Mouse (Mus musculus): ENCODE measurements at regions not wholly inside any gene's neighbourhood (a gene's known extent, or its start where the extent isn't known, plus 50 kb on each side); places are given as distances from the start of the nearest gene placed in this dataset.
"Not testable (repeated sequence)": the region's sequence is repeated elsewhere in the genome, so short reads cannot be mapped to it uniquely, and the experiment has no call there.

DNA sequence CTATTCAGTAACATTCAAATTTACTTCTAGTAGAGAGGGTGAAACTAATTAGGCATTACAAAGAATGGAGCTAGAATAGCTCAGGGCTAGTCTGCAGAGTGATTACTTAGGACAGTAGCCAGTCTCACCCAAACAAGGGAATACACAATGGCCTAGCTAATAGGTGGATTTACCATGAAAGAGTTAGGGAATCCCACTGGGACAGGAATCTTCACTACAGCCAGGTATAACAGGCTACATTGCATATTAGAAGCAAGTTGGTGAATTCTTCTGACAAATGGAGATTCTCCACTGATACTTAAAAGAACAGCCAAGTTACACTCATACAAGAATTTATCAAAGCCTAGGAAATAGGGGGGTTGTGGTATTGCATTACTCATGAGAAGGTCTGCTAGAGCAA is 670.2 kb upstream of the Chrm3 start:
- DNase-seq (ENCODE audit: low read depth, low spot score) = not testable (repeated sequence)

DNA sequence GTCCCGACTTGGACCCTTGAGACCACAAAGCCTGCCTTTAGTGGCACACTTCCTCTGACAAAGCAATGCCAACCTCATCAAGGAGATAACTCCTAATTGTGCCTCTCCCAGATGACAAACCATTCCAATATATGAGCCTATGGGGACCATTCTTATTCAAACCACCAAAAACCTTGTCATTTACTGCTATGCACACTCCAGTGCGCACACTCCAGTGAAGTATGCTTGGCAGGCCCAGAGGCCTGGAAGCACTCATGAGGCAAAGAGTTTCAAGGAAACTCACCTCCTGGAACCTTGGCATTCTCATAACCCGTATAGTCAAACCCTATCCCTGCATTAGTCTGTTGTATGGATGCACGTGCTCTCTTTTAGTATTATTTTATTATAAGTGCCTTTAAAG is 669.7 kb upstream of the Chrm3 start:
- no peak for DNase-seq (ENCODE audit: low read depth, low spot score)

DNA sequence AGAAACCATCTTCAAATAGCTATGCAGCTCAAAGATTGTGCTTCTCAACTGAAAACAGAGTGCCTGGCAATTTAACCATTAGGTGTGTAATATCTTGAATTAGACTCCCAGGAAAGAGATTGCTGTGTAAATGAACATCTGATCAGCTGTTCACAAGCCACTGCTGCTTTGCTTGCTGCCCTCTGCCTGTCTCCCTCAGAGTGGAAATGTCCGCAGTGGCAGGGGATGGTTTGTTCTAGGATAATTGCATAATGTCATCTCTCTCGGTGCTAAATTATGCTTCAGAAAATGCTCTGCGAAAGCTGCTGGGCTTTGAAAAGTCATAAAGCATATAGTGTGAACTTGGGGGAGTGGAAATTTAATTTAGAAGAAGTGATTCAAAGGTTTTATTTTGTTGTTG is 665.3 kb upstream of the Chrm3 start:
- DNase-seq (ENCODE audit: low read depth, low spot score) = no peak

DNA sequence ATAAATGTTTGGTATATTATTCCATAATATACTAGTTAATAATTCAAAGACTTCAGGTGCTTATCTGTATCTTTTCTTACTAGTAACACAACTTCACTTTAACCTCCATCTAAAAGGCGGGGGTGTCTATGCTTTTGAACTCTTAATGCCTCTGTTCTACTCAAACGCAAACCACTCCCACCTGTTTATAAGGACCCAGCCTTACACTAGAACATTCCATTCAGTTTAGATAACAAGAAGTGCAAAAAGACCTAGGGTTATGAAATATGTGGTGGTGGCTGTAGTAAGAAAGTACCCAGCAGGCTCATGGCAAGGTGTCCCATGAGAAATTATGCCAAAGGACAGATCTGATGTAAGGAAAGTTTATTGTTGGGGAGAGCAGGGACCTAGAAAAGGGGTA is 663.8 kb upstream of the Chrm3 start:
- no peak for DNase-seq (ENCODE audit: low read depth, low spot score)

DNA sequence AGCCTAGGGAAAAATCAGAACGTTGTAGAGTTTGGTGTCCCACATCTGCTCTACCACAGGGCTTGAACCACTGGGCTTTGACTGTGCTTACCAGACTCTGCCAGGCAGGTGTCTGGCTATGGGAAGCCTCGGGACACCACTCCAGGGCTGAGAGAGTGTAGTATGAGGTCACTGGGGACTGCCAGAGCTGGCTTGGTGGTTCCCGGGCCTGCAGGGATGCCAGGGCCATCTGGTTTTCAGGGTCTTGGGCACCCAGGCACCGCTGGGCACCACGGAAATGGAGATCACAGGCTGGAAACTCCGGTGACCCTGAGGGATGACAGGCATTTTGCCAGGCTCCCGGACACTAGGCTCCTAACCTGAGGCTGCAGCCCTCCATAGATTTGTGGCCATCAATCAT is 656.9 kb upstream of the Chrm3 start:
- no peak for DNase-seq (ENCODE audit: low read depth, low spot score)

DNA sequence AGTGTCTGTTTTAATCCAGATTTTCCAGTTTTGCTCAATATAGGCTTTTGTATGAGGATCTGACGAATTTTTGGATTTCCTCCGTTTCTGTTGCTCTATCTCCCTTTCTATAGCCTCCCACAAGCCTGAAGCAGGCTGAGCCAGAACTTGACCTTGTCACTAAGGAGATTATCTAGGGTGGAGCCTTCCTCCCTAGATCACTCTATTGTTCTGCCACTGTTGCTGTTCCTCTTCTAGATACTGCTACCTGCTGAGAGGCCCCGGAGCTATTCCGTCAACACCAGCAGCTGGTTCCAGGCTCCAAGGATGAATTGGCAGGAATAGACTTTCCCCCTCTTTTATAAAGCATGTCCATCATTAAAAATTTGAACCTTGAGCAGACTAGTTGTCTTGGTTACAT is 644.7 kb upstream of the Chrm3 start:
- no peak for DNase-seq (ENCODE audit: low read depth, low spot score)

DNA sequence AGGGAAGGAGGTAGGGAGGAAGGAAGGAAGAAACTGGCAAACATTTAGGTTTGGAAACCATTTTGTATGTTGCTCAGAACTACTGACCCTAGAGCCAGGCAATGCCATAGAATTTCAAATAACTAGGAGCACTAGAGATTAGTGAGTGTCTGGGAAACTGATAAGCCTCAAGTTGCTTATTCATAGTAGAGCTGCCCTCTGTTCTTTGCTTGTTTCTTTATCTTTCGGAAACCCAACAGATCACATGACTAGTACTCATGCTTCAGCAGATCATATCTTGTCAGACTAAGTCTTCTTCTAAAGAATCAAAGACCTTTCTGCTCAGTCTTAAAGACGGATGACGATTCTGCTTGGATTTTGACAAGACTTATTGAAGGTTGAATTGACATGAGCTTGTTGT is 630.5 kb upstream of the Chrm3 start:
- DNase-seq (ENCODE audit: low read depth, low spot score) = no peak

DNA sequence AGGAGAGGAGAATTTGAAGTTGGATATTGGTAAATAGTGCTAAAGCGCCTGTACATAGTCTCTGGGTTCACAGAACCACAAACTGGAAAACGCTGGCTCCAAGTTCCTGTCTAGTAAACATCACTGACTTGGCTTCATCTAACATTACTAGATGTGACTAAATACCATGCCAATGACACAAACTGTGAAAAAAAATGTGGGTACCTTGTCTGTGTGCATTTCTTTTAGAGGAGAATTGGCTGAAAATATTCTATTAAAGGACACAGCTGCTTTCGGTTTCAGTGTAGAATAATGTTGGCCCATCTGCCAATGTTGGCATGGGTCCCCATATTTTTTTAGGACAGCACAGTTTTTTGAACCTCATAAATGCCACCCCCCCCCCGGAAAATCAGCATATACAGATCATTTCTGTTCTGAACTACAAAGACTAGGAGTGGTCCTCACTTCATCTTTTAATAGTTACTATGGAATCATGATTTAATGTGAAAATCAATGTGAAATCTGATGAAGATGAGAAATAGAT is 629.9 kb upstream of the Chrm3 start:
- DNase-seq (ENCODE audit: low read depth, low spot score) = no peak

DNA sequence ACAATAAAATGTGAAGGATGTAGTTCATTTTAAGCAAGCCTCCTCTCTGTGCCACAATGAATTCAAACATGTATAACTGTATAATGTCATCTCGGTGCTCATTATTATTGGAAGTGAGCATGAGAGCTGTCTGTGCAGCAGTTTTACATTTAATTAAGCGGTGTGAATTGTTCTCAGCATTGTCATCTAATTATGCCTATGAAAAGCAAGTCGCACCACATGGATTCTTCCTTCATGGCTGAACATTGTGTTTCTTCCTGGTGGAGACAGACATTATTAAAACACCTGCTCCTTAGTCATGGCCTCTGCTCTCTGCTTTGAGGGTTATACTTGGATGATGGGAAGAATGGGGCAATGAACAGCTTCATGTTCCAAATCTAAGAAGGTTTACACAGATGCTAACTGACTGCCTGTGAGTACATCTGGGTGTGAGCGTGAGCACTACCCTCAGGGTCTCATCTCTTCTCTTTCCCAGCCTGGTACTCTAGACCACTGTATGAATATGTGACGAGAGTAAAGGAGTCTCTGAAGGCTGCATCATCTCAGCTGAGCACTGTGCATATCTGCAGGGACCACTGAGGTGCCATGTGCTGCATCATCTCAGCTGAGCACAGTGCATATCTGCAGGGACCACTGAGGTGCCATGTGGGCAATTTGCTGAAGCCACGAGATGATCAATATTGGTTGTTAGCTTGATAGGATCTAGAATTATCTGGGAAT is 628.6 kb upstream of the Chrm3 start:
- no peak for DNase-seq (ENCODE audit: low read depth, low spot score)

DNA sequence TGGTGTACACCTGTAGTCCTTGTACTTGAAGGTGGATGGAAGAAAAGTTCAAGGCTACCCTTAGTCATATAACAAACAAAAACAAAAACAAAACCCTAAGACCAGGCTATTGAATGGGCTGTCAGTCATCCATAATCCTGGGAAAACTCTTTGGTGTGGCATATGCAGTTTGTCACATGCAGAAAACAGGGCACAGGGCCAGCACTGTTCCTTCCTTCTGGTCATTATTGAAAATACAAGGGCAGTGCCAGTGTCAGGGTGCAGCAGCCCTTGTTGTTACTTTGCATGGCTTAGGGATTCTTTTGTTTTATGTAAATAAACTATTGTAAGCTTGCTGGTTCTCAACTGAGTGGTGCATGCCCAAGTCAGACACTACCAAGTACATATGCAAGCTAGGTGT is 623.1 kb upstream of the Chrm3 start:
- DNase-seq (ENCODE audit: low read depth, low spot score) = no peak

DNA sequence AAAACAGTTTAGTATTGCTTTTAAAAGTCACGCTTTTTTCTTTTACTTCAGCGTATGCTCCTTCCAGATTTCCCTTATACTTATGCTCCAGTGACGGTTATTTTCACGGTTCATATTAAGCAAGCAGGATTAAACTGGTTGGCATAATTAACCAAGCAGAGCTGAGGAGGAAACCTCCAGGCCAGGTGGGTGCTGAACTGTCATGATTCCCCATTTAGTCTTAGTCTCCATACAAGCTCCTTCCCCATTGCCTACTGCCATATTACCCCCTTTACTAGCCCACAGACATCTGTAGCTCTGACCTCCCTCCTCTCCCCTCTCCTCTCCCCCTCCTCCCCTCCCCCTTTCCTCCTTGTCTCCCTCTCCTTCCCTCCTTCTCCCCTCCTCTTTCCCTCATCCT is 621.9 kb upstream of the Chrm3 start:
- DNase-seq (ENCODE audit: low read depth, low spot score) = no peak

DNA sequence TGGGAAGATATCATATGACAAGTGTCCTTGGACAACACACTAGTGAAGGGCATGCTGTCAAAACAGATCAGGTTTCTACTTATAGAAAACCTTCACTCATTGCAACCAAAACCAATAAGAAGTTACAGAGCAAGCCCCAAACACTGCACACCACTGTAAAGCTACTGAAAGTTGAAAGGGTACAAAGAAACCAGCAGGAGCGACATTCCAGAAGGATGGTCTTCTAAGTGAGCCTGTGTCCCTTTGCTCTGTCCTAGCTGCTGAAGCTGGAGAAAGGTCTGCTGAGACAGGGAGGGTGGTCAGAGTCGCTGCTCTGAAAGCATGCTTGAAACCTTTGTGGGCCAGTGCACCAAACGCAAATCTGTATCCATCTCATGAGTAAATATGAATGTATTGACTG is 611.3 kb upstream of the Chrm3 start:
- DNase-seq (ENCODE audit: low read depth, low spot score) = no peak

DNA sequence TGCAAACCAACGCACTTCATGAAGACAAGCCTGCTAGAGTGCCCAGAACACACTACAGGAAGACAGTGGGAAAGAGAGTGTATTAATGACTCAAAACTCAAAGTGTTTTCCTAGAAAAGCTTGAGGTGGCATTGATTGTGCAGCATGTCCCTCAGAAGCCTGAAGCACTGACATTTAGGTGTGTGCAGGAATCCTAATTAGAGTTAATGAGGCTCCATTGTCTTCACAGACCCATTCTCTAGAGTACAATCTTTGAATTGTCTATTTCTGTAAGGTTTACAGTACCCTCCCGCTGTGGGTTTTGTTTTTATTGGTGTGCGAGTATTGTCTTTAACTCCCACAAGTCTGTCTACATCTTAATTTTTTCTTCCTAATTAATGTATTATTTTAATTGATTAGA is 610.1 kb upstream of the Chrm3 start:
- DNase-seq (ENCODE audit: low read depth, low spot score) = no peak

DNA sequence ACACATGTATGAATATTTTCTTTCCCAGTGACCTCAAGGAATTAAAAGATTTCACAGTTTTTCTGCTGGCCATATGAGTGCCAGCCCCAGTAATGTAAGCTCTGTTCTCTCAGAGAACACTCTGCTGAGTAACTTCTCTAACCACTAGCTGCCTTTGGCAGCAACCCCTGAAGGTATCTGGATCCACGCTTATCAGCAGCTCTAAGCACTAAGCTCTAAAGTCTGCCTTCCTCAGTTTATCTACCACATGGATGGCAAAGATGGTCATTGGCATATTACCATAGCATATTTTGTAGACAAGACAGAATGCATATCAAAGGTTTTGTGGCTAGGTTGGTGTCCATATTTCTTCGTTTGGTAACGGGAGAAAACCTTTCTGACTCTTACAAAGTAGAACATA is 592.3 kb upstream of the Chrm3 start:
- no peak for DNase-seq (ENCODE audit: low read depth, low spot score)

DNA sequence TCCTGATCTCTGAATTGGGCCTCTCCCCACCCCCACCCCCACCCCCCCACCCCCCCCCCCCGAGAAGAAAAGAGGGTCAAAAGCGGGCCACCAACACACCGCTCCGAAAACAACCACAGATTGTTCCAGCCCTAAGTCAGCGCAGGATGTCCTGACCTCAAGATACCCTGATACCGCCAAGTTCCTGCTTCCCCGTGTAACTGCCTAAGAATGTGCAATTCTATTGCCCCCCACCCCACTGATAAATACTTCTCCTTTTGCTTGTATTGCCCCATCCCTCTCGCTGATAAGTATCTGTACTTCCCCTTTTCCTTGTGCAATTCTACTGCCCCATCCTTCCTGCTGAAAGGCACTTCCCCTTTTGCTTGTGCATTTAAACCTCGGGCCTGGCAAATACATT is 590.0 kb upstream of the Chrm3 start:
- DNase-seq (ENCODE audit: low read depth, low spot score) = not testable (repeated sequence)

DNA sequence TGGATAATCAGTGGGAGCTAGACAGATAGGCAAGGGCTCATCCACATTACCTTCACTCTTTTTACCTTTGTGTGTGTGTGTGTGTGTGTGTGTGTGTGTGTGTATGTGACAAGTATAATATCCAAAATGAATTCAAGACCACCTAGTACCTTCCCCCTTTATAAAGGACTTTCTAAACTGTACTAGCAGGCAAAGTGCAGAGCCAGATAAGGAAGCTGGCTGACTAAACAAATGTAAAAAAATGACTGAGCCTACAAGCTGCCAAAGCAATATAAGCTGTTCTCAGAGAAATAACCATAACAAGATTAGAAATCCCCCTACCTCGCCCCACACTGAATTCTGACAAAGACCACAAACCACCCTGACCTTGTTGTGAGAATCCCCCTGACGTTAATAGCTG is 586.8 kb upstream of the Chrm3 start:
- no peak for DNase-seq (ENCODE audit: low read depth, low spot score)

DNA sequence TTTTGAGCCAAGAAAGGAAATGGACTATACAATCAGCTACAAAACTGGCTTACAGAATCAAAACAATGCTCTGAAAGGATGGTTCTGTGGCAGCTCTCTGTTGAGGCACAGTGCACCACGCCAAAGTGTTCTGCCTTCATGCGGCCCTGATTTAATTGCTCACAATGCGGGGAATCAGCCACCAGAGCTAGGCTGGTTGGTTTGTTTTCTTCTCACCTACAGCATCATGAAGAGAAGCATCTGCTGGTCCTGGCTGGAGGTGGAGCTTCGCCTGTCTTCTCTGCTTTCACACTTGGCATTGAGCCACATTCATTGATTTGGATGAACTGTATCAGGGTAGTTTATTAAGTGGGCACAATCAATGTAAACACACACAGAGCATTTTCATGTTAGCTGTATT is 583.2 kb upstream of the Chrm3 start:
- no peak for DNase-seq (ENCODE audit: low read depth, low spot score)

DNA sequence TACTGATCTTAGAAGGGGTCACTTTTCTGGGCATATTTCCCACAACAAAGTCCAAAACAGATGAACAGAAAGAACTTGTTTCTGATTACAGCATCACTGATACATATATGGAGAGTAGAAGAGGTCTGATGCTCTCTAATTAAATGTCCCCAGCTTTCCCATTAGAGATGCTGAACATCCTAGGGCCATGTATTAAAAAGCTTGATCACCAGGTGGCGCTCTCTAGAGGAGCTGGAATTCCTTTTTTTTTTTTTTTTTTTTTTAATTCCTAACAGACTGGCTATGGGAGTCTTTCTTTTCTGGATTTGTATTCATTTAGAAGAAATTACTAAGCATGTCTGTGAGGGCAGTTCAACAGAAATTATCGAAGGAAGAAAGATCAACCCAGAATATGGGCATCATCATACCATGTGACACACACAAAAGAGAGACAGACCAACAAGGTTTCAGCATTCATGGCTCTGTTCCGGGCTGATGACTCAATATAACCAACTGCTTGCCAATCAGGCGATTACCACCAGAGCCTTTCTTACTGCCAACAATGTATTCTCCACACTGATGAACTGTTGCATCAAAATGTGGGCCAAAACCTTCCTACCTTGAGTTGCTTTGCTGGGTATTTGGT is 581.5 kb upstream of the Chrm3 start:
- peak; percentile 6 for DNase-seq (ENCODE audit: low read depth, low spot score)

DNA sequence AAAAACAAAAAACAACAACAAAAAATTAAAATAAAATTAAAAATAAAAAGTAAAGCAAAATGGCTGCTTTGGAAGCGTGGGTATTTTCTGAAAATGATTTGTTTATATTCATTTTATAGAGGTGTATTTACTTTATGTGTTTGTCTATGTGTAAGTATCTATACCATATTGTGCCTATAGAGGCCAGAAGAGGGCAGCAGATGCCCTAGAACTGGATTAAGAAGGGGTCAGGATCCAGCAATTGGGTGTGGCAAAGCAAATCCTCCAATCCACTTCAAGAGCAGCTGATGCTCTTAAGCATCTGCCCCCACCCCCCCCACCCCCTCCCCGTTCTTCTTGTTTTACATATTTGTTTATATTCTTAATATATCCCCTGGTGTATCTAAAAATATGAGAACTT is 577.6 kb upstream of the Chrm3 start:
- DNase-seq (ENCODE audit: low read depth, low spot score) = no peak

DNA sequence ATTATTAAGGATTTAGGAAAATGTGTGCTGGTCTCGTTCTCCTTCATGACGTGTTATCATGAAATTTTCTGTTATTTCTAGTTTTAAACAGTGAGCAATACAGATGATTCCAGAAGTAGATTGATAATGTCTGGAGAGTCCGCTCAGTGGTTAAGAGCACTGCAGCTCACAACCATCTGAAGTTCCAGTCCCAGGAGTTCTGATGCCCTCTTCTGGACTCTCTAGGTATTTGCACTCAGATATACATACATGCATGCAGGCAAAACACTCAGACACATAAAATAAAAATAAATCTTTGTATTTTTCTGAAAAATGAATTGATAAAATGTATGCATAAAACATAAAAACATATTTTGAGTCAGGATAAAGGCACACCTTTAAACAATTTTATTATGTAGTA is 570.1 kb upstream of the Chrm3 start:
- no peak for DNase-seq (ENCODE audit: low read depth, low spot score)

DNA sequence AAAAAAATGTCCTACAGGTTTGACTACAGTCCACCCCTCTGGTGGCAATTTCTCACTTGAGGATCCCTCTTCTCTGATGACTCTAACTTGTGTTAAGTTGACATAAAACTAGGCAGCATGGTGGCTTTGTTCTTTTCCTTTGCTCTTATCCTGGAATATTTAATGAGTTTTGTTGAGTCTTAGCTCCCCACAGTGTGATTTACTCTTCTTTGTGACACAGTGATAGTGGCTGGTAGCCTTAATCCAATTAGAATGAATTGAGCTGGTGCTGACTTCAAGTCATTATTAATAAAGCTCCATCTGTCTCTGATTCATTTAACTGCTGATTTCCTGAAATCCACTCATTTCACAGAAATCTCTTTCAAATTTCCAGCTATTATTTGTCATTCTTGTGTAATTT is 553.7 kb upstream of the Chrm3 start:
- DNase-seq (ENCODE audit: low read depth, low spot score) = no peak

DNA sequence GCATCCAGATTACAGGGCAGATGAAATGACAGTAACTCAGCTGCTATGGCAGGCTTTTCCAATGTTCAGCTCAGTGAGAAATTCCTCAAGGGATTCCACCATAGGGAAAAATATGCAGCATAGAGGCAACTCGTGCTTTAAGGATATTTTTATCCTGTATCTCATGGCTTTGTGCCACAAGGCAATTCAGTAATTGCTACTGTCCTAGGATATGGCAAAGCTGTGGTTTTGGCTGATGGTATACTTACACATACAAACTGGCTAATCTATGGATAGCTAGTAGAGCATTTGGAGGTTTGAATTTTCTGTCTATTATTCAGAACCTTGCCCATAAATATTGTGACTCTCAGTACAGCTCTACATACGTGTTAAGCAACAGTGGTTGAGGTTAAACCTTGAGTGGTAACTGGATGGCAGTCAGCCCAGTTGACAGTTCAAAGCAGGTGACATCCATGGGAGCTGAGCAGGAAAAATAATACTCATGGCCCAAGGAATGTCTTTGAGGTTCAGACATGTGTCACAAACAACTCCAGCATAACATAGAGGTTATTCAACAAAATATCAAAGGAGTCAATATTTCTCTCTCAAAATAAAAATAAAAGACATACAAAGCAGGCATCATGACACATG is 548.6 kb upstream of the Chrm3 start:
- no peak for DNase-seq (ENCODE audit: low read depth, low spot score)

DNA sequence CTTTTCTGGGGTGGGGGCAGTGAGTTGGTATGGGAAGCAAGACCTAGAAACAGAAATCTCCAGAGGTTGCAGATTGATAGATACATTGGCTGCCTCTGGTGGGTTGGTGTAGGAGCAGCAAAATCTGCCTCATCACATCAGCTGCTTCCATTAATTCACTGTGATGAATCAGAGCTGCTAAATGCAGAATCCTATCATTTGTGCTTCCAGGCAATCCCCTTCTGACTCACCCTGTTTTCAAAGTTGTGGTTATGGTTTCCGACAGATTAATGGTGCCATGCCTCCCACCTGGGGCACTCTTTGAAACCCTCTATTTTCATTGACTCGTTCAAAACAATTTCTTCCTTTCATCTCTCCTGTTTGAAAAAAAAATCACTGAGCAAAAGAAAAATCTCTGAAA is 507.2 kb upstream of the Chrm3 start:
- no peak for DNase-seq (ENCODE audit: low read depth, low spot score)

Data from 3T3-L1 (cell line).